Mouse (Mus musculus) liver, postnatal 0 days (tissue): ENCODE results near the gene Wdr86. TPM values are rescaled to one million over a fixed set of nuclear protein-coding genes. Genes with fewer than 3 reads are reported as not detected.

ENCODE experiments used
- ATAC-seq: fragments of 200-750 bp; cut with Nextera tagmentation; 2 replicates; pipeline ENCODE4 v1.8.0; 2017; ENCODE audit warnings: mild to moderate bottlenecking, moderate library complexity
- DNase-seq: peaks from one replicate; pipeline ENCODE4 v3.0.0-alpha.2; 2016
- H3K27ac ChIP-seq: fragments of 300-500 bp; sonication (generic); 2 replicates; pipeline ENCODE4 v1.5.1; 2014; ENCODE audit warnings: antibody characterized with exemption, moderate library complexity, mild to moderate bottlenecking, low read depth
- H3K27me3 ChIP-seq: fragments of 300-500 bp; sonication (generic); 2 replicates; pipeline ENCODE4 v1.6.1; 2014; ENCODE audit warnings: low read length, control low read depth, mixed read lengths; ENCODE audit not compliant: insufficient read depth
- H3K36me3 ChIP-seq: fragments of 300-500 bp; sonication (generic); replicated peaks from 2 replicates; pipeline ENCODE4 v1.6.1; 2014; ENCODE audit warnings: mild to moderate bottlenecking, control low read depth, low read length, moderate library complexity, mixed read lengths; ENCODE audit not compliant: insufficient read depth
- H3K4me1 ChIP-seq: fragments of 300-500 bp; sonication (generic); 2 replicates; pipeline ENCODE4 v1.6.1; 2014; ENCODE audit warnings: antibody characterized with exemption, mild to moderate bottlenecking, control low read depth; ENCODE audit not compliant: insufficient read depth
- H3K4me2 ChIP-seq: fragments of 300-500 bp; sonication (generic); 2 replicates; pipeline ENCODE4 v1.6.1; 2014; ENCODE audit warnings: low read depth, mild to moderate bottlenecking, low read length, moderate library complexity, mixed read lengths
- H3K4me3 ChIP-seq: fragments of 300-500 bp; sonication (generic); 2 replicates; pipeline ENCODE4 v1.5.1; 2014; ENCODE audit warnings: low read depth, low read length
- H3K9ac ChIP-seq: fragments of 300-500 bp; sonication (generic); replicated peaks from 2 replicates; pipeline ENCODE4 v1.6.1; 2014; ENCODE audit warnings: mild to moderate bottlenecking, moderate library complexity
- H3K9me3 ChIP-seq: fragments of 300-500 bp; sonication (generic); 2 replicates; pipeline ENCODE4 v1.6.1; 2016; ENCODE audit warnings: mild to moderate bottlenecking, control low read depth, low read length, mixed read lengths
- CTCF ChIP-seq: sonication (generic); IDR thresholded peaks from 2 replicates; pipeline ENCODE4 v1.5.1; 2016; ENCODE audit warnings: antibody characterized with exemption, low read depth
- EP300 ChIP-seq: IDR thresholded peaks from 2 replicates; pipeline ENCODE4 v1.6.1; 2016; ENCODE audit warnings: antibody characterized with exemption, low read depth, mild to moderate bottlenecking
- WGBS: fragments of 180-500 bp; shearing (Covaris S2); extraction: QIAGEN DNeasy Blood & Tissue Kit; methylation state at CpG from one replicate; pipeline ENCODE4 v1.1.7; 2014; ENCODE audit not compliant: insufficient replicate concordance; 5-methylcytosine and 5-hydroxymethylcytosine counted together
- polyA plus RNA-seq: library from polyadenylated mRNA; unstranded; fragments of >200 nt; fragmentation: Nextera tagmentation; extraction: Ambion mirVana; gene quantifications from 2 replicates; pipeline ENCODE4 v1.2.1, GENCODE M21; 2015

The Wdr86 gene
- polyA plus RNA-seq, 1 experiment from 2014 or later: 1.4 TPM

DNA sequence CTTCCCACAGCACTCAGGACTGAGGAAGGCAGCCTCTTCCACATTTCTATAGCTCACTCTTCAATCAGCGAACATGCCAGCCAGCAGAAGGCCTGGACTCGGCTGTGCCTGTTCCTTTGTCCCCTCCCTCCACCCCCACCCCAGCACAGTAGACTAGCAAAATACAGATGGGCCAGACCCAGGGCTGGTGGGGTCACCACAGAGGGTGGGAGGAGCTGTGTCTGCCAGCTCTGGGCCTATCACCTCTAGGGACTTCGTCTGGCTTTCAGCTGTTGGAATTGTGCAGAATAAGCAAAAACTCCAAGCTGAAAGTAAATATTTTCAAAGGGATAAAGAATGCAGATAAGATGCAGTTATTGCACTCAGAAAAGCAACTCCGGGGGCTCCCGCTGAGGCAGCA is 5.7 kb downstream of the Wdr86 start:
- H3K4me2 ChIP-seq: no peak overlapping the region
- peaks cover 6% of the 10 kb centered on the region for H3K27me3 ChIP-seq
- no peaks in the 10 kb centered on the region; the same call in 1 of the 2 replicates for H3K4me1 ChIP-seq
- H3K36me3 ChIP-seq: no peaks in the 10 kb centered on the region
- no peaks in the 10 kb centered on the region for H3K9me3 ChIP-seq
- ATAC-seq (no peak), DNase-seq (no peak)
- no peak overlapping the region for H3K4me3 ChIP-seq
- H3K27ac ChIP-seq: no peak overlapping the region; the same call in 1 of the 2 replicates
- 53% methylated on average over 5 of the region's 5 CpGs for WGBS
- TF ChIP-seq EP300 (no peak), CTCF (no peak)
- no peak overlapping the region for H3K9ac ChIP-seq

DNA sequence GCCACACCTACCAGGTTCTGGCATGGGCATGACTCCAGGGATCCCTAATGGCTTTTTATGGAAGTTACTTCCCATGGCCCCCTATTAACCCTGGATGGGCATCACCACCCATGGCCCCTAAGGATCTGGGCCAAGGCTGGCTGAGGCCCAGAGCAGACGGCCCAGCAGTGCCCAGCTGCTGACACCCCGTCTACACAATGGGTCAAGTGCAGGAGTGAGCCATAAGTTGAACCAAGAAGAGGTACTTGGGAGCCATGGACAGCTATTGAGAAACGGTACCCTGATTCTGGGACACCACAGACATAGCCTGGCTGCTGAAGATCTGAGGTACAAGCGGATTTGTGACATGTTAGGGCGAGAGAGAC is 6.3 kb downstream of the Wdr86 start:
- no peak overlapping the region for H3K4me3 ChIP-seq
- H3K36me3 ChIP-seq: no peaks in the 10 kb centered on the region
- WGBS: 74% methylated on average over 5 of the region's 5 CpGs
- H3K9ac ChIP-seq: no peak overlapping the region
- peaks cover under 1% of the 10 kb centered on the region; the same call in 1 of the 2 replicates for H3K27me3 ChIP-seq
- ATAC-seq: no peak
- no peaks in the 10 kb centered on the region for H3K9me3 ChIP-seq
- H3K4me2 ChIP-seq: no peak overlapping the region
- TF ChIP-seq CTCF: no peak
- H3K4me1 ChIP-seq: no peaks in the 10 kb centered on the region
- no peak for DNase-seq
- peak overlapping the region; percentile 44; the same call in 1 of the 2 replicates for H3K27ac ChIP-seq

DNA sequence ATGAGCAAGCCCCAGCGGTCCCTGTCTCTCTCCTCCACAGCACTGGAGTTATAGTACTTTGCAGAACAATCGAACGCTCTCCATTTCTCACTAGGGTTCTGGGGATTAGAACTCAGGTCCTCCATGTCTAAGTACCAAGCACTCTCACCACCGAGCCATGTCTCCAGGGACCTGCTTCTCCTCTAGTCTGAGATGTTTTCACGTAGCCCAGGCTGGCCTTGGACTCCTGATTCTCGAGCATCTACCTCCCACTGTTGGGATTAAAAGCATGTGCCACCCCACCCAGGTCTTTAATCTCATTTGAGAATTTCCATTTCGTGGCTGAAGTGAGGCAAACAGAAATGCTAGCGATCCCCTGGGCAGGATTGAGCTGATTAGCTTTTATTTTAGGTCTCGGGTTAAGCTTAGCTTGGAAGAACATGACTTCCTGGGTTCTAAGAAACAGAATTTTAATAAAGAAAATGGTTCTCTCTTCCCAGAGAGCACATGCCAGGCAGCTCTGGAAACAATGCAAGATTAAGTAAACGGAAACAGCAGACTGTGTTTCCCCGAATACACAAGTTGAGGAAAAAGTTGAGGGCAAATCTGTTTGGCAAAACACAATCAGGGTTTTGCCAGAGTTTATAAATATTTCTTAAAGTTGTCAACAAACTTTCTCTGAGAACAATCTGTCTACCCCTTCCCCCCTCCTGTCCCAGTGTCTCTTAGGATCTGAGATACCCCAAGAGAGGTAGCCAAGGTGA is 6.8 kb downstream of the Wdr86 start:
- H3K9me3 ChIP-seq: no peaks in the 10 kb centered on the region
- no peak overlapping the region for H3K9ac ChIP-seq
- no peak overlapping the region for H3K4me3 ChIP-seq
- H3K27me3 ChIP-seq: no peaks in the 10 kb centered on the region
- WGBS: 71% methylated on average over 11 of the region's 11 CpGs
- no peak overlapping the region for H3K4me2 ChIP-seq
- ATAC-seq: no peak
- no peaks in the 10 kb centered on the region for H3K4me1 ChIP-seq
- no peaks in the 10 kb centered on the region for H3K36me3 ChIP-seq
- TF ChIP-seq EP300 (no peak), CTCF (no peak)
- H3K27ac ChIP-seq: 0 out of 2 replicates have a peak overlapping the region, but pooled peaks have one; percentile 44
- no peak for DNase-seq

DNA sequence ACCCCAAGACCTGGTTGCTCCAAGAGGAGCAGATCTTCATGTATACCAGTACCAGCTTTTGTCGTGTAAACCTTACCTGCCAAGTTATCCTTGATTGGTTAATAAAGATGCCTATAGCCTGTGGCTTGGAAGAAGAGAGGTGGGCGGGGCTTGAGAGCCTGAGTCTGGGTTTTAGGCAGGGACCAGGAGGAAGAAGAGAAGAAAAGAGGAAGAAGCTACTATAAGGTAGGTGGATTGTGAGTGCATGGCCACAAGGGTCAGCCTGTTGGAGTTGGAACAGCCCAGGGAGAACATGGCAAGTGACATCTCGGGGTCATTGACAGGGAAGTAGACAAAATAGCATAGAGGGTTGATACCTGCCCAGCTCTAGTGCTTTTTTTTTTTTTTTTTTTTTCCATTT is 10.7 kb downstream of the Wdr86 start:
- Histone ChIP-seq H3K4me2 (no peak overlapping the region), H3K36me3 (no peaks in the 10 kb centered on the region), H3K9me3 (no peaks in the 10 kb centered on the region), H3K27me3 (no peaks in the 10 kb centered on the region), H3K4me1 (no peaks in the 10 kb centered on the region), H3K9ac (no peak overlapping the region), H3K27ac (no peak overlapping the region), H3K4me3 (no peak overlapping the region)
- TF ChIP-seq EP300 (no peak), CTCF (no peak)
- WGBS: 73% methylated on average over 3 of the region's 3 CpGs
- no peak for ATAC-seq
- no peak for DNase-seq

DNA sequence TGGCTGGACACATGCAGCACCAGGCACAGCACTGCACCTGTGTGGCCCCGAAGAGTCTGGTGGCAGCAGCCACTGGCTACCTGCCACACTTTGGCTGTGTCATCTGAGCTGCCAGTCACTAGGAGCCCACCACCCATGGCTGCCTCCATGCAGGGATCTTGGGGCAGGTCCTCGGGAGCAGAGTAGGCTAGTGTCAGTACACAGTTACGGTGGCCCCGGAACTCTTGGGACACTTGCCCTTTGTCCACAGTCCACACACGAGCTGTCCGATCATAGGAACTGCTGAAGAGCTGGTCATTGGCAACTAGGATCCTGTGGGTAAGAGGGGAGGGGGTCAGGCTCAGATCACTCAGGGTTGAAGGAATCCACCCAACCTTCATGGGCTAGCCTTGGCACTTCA is 12.5 kb downstream of the Wdr86 start:
- Histone ChIP-seq H3K36me3 (no peaks in the 10 kb centered on the region), H3K9ac (no peak overlapping the region; the same call in 1 of the 2 replicates), H3K4me2 (no peak overlapping the region), H3K27ac (no peak overlapping the region), H3K9me3 (no peaks in the 10 kb centered on the region), H3K4me1 (no peaks in the 10 kb centered on the region), H3K27me3 (no peaks in the 10 kb centered on the region), H3K4me3 (no peak overlapping the region)
- DNase-seq: peak; percentile 30
- TF ChIP-seq EP300: no peak
- no peak for TF ChIP-seq CTCF
- 79% methylated on average over 6 of the region's 6 CpGs for WGBS
- peak; percentile 70 for ATAC-seq

DNA sequence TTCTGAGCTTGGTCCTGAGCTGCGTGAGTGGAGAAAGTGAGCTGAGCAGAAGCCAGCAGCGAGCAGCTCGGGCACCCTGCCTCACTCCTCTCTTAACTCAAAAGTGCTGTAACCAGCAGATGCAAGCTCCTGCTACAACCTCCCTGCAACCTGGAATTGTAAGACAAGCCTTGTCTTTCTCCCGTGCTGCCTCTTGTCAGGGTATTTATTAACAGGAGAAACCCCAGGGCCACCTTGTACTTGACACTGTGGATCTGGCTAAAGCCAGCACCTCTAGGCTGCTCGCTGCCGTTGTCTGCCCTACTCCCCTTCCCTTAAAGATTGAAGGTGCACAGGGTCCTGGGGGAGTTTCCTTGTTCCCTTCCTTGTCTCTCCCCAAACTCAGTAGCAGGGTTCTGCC is 16.5 kb downstream of the Wdr86 start:
- Histone ChIP-seq H3K4me3 (no peak overlapping the region), H3K27me3 (no peaks in the 10 kb centered on the region), H3K36me3 (peaks cover 23% of the 10 kb centered on the region), H3K27ac (no peak overlapping the region), H3K9ac (no peak overlapping the region), H3K4me2 (no peak overlapping the region), H3K9me3 (no peaks in the 10 kb centered on the region), H3K4me1 (no peaks in the 10 kb centered on the region)
- ATAC-seq (no peak), DNase-seq (no peak)
- no peak for TF ChIP-seq CTCF
- TF ChIP-seq EP300: no peak
- 80% methylated on average over 6 of the region's 6 CpGs for WGBS
